Mouse (Mus musculus) common myeloid progenitor, adult 5-6 weeks (primary cell): ENCODE data around the gene 3110040M04Rik. TPM values are rescaled to one million over a fixed set of nuclear protein-coding genes. Genes with fewer than 3 reads are reported as not detected.
"Not testable (repeated sequence)": the region's sequence is repeated elsewhere in the genome, so short reads cannot be mapped to it uniquely, and the experiment has no call there.

Experiments used
- ATAC-seq: replicated peaks from 2 replicates; pipeline ENCODE4 v1.8.0; 2016; ENCODE audit warnings: low read depth, mild to moderate bottlenecking, moderate TSS enrichment, inconsistent platforms; ENCODE audit not compliant: poor library complexity, severe bottlenecking
- total RNA-seq: library from RNA; stranded (forward); fragments of 200-1000, 187-1606 nt; gene quantifications from 2 replicates; pipeline ENCODE4 v1.2.3, GENCODE M21; 2017

3110040M04Rik gene
- total RNA-seq: not detected in 2 replicates

GRCm38 (mm10) chr1:151203818-151204217, at the start of gene 3110040M04Rik:
3110040M04Rik (plus strand) TSS chr1:151204121.
- not testable (repeated sequence) for ATAC-seq

GRCm38 (mm10) chr1:151154131-151154530, 49.8 kb upstream of the 3110040M04Rik start:
- ATAC-seq: not testable (repeated sequence)

DNA sequence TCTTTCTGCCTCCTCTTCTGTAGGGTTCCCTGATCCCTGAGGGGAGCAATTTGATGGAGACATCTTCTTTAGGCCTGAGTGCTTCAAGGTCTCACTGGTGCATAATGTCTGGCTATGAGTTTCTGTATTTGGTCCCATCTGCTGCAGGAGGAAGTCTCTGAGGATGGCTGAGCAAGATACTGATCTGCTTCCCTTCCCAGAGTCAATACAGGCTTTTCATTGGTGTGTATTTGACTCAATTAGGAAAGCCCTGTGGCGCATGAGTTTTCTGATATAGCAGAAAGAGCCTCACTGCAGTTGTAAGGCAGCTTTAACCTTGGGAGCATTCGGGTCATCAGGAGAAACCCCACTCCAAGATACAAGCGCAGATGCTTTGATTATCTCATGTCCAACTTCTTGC, 47.8 kb upstream of the 3110040M04Rik start:
- 0 out of 2 replicates have a peak, but pooled peaks have one; percentile 32 for ATAC-seq

DNA sequence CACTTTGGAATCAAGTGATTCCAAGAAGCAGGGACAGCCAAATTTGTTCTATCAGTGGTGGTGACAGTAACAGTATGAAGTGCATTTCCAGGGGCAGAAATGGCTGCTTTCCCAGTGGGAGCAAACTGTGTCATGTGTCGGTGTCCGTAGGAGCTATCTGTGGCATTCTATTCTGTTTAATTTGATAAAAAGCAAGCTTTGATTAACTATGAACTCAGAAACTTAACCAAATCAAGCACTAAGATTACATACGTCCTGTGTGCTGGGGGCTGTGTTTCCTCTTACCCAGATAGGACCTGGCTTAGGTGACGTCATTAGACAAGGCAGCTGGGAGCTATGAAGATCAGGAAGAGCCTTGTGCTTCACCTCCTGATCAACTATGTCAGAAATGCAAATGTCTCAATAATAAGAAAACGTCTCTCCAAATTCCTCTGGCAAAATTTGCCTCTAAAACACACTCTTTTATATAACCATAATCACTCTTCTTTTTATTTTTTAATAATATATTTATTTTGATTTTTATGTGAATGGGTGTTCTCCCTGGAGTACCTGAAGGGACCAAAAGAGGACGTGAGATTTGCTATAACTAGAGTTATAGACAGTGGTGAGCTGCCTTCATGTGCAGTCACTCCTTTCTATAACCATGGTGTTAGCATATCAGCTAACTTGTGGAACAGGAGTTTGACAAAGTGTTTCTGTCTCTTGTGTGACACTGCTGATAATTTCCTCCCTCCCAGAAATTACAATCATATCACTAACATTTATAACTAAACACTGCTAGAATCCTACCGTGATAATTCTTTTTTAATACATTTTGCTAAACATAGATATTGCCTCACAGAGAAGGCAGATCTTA, 46.9 kb upstream of the 3110040M04Rik start:
- 0 out of 2 replicates have a peak, but pooled peaks have one; percentile 32 for ATAC-seq

- no peak for ATAC-seq
Measured at GRCm38 (mm10) chr1:151157963-151158856, 45.7 kb upstream of the 3110040M04Rik start.

- no peak for ATAC-seq
Measured at GRCm38 (mm10) chr1:151158857-151159510, 44.9 kb upstream of the 3110040M04Rik start.

GRCm38 (mm10) chr1:151166031-151166430, 37.9 kb upstream of the 3110040M04Rik start:
- 0 out of 2 replicates have a peak, but pooled peaks have one; percentile 29 for ATAC-seq

DNA sequence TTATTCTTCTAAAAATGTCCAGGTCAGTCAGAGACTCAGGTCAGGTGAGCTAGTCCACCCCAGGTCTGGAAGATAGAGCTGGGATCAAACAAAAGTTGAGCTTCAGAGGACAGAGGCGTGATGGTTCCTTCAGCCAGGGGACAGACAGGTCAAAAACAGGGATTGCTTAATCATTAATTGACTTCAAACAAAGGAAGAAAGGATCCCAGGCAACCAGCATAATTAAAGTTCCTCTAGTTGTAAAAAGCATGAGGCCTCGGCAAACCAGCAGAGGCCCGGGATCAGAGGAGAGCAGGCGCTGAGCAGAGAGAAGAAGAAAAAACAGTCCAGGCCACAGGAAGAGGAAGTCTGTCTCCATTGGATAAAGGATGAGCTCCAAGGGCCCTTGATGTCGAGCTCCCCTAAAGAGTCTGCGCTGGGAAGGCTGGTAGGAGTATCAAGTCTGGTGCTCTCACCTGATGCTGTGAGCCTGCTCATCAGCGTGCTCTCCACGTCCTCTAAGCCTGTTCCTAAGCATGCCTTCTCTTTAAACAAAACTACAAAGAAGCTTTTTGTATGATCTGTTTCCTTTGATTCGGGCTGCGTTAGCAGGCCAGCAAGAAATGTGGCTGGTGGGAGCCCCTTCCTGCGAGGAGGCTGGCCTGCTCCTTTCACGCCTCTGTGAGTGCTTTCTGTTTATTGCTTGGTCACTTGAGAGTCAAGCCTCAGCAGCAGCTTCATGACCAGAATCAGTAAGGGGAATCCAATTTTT, 36.4 kb upstream of the 3110040M04Rik start:
- ATAC-seq: peak; percentile 37; the same call in 1 of the 2 replicates

- no peak for ATAC-seq
Measured at GRCm38 (mm10) chr1:151168637-151169036, 35.3 kb upstream of the 3110040M04Rik start.

DNA sequence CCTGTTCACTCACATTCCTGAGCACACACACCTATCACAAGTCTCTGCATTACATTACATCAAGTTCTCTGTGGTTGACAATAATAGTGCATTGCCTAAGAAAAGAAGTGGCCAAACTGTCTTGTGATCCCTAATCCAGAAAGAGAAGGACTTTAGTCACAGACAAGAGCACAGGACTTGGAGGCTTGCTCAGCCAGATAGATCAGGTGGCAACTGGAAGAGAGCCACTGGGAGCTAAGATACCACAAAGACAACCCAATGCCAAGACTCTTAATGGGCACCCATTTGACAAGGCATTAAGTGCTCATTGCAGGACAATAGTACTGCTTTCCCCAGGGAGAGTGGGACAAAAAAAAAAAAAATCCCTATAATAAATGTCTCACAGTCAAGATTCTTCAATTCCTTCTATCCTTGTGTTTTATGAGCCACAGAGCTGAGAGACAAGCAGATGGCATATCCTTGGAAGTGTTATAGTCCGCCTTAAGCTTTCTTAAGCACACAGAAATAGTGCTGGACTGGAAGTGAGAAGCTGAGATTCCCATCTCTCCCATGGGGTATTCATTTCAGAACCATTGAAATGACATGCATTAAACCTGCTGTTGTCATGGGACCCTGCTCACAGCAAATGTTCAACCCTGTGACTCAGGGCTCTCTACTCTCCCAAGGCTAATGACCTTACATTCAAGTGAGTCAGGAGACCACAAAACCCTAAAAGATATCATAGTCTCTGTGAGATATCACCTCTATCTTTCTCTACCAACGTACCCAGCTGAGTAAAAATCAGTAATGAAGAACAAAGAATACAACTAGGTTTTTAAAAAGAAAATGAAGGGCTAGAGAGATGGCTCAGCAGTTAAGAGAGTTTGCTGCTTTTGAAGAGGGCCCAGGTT, 32.1 kb upstream of the 3110040M04Rik start:
- no peak for ATAC-seq

GRCm38 (mm10) chr1:151177030-151177936, 26.6 kb upstream of the 3110040M04Rik start:
- ATAC-seq: peak; percentile 84

DNA sequence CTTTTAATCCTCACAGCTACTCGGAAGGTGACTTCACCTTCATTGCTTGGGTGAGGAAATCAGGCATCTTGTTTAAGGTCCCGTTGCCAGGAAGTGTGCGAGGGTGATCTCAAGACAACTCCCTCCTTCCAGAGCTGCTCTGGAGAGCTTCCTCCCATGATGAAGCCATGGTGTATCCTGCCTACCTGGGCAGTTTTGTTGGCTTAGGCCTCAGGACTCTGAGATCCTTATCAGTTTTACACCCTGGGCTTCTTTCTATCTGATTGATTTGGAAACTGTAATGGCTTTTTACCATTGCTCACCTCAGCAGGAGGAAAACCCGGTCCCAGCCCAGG, 26.0 kb upstream of the 3110040M04Rik start:
- ATAC-seq: no peak

GRCm38 (mm10) chr1:151178505-151179083, 25.3 kb upstream of the 3110040M04Rik start:
- no peak for ATAC-seq

DNA sequence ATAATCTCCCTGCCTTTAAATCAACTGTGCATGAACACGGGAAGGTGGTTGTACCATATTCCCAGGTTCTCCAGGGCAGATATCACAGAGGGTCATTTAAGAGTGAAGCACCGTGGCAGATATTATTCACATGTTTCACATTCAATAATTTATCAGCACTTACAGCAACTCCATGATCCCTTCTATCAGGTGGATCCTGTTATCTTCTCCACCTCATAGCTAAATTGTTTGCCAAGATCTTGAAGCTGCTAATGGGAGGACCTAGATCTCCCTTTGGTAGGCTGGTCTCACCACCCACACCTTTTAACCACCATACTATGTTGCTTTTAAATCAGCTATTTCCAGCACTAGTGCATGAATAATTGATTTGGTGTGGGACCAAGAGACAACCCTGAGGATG, 23.8 kb upstream of the 3110040M04Rik start:
- ATAC-seq: no peak

DNA sequence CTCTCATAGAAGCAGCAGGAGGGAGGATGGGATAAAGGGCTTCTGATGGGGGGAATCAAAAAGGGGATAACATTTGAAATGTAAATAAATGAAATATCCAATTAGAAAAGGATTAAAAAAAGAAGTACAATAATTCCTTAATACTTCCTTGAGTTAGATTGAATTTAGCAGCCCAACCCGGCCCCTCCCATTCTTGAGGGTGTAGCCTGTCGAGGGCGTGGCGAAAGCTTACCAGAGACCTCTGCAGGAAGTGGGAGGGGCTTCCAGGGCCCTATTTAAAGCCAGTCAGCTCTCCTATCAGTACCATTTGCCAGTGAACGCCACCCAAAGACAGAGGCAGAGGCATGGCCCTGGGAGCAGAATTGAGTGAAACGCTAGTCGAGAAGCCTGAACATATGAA, 21.7 kb upstream of the 3110040M04Rik start, which contains the start of gene Gm47985:
Gene Gm47985, plus strand, starts transcription at position 272 of the 400 bp plus-strand sequence.
- ATAC-seq: not testable (repeated sequence)

DNA sequence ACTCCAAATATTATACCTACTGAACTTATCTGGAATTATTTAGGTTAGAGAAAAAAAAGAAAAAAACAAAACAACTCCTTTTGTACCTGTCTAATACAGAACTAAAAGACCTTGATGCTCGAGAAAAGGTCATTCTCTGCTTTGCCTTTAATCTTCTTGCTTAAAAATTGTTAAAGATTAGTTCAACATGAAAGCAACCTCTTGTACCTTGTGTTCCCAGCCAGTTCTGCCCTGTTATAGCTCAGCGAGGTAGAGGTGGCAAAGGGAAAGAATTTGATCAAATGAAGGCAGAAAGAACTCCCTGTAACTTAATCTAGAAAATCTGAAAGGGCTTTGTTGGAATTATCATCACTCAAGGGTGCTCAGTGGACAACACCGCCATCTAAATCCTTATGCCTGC, 17.7 kb upstream of the 3110040M04Rik start:
- not testable (repeated sequence) for ATAC-seq

- ATAC-seq: not testable (repeated sequence)
Measured at GRCm38 (mm10) chr1:151186879-151187424, 17.0 kb upstream of the 3110040M04Rik start.
